Mouse (Mus musculus) embryo, embryonic 9.5 days (tissue): ENCODE results near the gene Zfp414.

ENCODE experiments used
- DNase-seq: peaks from one replicate; pipeline ENCODE4 v3.0.0-alpha.2; 2017; ENCODE audit errors: extremely low spot score

Gene Zfp414

DNA sequence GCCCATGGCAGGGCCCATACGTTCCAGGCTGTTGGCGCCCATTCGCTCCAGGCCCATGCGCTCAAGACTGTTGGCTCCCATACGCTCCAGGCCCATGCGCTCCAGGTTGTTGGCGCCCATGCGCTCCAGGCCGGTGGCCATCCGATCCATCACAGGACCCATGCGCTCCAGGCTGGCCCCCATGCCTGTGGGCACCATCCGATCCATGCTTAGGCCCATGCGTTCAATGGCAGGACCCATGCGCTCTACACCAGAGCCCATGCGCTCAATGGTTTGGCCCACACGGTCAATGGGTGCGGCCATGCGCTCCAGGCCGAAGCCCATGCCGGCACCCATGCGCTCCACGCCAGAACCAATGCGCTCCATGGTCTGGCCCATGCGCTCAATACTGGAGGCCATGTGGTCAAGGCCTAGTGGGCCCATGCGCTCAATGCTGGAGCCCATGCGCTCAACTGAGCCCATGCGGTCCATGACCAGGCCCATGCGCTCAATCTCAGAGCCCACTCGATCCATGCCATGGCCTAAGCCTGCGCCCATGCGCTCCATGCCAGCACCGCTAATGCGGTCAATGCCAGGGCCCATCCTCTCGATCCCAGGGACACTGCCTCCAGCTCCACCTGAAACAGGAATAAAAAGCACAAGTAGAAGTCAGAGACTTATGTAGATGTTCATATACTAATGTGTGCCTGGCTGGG is 21.0 kb downstream of the Zfp414 start:
- no peak for DNase-seq

DNA sequence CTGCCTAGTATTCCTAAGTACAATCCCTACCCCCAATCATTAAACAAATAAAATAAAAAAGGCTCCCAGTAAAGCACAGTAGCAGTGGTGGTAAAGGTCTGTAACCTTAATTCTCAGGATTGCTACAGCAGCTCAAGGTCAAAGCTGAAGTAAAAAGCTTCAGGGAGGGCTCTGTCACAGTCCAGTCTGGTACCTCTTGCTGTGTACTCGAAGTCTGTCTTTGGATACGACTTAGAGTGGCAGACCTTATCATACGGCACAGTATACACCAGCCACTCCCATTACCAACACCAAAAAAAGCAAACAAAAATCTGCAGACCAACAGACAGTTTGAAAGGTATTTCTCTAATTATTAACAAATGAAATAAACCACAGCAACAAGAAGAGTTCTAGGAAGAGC is 37.9 kb downstream of the Zfp414 start:
- DNase-seq = no peak

DNA sequence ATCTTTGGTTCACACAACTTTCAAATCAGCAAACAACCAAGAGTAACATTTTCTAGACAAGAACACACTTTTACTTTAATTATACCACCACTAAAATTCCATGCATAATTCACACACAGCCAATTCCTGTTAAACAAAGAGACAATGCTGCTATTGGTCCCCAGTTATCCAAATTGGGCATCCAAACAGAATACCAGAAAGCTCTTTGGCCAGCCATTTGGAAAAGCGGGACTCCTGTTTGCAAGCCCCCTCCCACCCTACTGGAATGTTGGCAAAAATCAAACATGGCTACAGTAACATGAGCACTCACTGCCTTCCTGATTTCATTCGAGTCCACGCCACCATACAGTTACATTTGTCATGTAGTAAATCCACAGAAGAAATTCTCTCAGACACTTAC is 40.8 kb downstream of the Zfp414 start:
- DNase-seq = no peak

DNA sequence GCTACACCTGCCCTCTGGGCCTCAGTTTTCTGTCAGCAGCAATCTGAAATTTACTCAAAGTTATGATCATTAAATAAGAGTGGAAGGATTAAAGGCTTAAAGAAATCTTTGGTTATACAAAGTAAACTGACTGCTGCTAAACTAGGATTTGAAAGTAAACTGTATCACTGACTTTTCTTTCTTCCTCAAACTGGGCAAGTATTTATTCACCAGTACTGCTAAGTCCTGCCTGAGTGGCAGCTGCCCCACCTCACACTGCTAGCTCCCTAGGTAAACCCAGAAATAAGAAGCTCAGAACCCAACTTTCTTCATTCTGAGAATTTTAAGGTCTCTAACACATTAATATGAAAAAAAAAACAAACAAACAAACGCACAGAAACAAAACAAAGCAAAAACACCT is 44.9 kb downstream of the Zfp414 start:
- no peak for DNase-seq

DNA sequence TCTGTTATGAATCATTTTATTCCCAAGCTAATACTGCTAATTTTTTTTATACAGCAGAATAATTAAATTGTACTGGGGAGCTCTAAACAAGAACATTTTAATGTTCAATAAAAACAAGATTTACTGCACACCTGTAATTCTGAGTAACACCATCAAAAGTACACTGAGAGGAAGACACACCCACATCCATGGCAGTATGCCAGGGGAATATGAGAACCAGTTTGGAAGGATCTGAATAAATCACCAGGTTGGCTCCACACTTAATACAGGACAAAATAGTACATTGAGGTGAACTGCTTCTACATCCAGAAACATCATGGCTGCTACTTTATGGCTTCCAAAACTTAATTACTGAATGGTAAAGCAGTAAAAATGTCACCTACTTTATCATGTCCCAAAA is 46.6 kb downstream of the Zfp414 start:
- DNase-seq = no peak

DNA sequence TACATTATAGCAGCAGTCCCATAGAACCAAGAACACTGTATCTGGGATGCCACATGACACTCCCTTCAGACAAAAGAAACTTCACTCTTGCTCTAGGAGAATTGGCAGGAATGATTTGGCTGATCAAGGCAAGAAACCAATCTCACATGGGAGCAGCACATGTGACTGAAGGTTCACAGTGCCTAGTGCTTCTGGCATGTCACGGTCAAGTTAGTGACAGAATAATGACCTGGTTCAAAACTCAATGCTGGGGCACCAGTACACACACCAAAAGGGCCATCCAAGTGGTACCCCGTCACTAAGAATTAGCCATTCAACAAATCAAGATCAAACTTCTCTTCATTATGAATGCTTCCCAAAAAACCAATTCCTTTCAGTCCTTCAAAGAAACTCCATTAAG is 47.2 kb downstream of the Zfp414 start:
- DNase-seq = no peak

DNA sequence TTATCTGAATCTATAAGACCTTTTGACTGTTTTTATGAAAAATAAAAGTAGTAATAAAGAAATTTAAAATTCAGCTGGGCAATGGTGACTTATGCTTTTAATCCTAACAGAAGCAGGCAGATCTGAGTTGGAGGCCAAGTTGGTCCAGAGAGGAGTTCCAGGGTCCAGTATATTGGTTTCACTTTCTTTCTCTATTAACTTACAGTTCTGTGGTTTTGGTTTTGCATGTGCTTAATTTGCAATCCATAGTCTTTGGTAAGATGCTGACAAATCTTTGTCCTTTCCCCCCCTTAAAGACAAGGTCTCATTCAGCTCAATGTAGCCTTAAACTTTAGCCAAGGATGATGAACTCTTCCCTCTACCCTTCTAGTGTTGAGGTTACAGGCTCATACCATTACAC is 49.9 kb downstream of the Zfp414 start:
- DNase-seq = no peak
